Mouse (Mus musculus) lung, postnatal 0 days (tissue): ENCODE data around the gene Ptgfr.

Experiments used
- CTCF ChIP-seq: IDR thresholded peaks from 2 replicates; pipeline ENCODE4 v1.5.1; 2016; ENCODE audit warnings: antibody characterized with exemption, mild to moderate bottlenecking
- EP300 ChIP-seq: IDR thresholded peaks from 2 replicates; pipeline ENCODE4 v1.6.1; 2016; ENCODE audit warnings: antibody characterized with exemption, mild to moderate bottlenecking, control low read depth

GRCm38 (mm10) chr3:151827950-151828610 is 9.3 kb downstream of the Ptgfr start:
- TF ChIP-seq EP300 = no peak
- TF ChIP-seq CTCF = no peak
